Mouse (Mus musculus): ENCODE data around the gene Dna2. TPM values are rescaled to one million over a fixed set of nuclear protein-coding genes. Genes with fewer than 3 reads are reported as not detected.

Dna2 gene
- total RNA-seq, 2 experiments from 2014 or later: 41.9 to 49.2 TPM

DNA sequence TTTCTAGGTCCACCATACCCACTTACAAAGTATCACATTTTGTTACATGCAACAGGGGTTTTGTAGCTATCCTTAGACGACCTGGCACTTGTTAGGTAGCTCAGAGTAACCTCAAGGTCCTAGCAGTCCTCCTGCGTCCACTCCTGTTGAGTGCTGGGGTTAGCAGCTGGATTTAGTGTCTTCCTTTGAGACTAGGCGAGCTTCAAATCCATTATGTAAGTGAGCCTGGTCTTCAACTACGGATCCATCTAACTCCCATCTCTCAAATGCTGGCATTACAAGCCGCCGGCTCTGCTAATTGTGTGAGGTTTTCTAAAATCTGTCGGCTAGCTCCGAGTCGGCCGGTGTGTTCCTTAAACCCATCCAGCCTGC lies 32.8 kb downstream of the Dna2 start:
- ATAC-seq (replicated peaks; ENCODE audit: low FRiP score, poor library complexity, severe bottlenecking): no peak

DNA sequence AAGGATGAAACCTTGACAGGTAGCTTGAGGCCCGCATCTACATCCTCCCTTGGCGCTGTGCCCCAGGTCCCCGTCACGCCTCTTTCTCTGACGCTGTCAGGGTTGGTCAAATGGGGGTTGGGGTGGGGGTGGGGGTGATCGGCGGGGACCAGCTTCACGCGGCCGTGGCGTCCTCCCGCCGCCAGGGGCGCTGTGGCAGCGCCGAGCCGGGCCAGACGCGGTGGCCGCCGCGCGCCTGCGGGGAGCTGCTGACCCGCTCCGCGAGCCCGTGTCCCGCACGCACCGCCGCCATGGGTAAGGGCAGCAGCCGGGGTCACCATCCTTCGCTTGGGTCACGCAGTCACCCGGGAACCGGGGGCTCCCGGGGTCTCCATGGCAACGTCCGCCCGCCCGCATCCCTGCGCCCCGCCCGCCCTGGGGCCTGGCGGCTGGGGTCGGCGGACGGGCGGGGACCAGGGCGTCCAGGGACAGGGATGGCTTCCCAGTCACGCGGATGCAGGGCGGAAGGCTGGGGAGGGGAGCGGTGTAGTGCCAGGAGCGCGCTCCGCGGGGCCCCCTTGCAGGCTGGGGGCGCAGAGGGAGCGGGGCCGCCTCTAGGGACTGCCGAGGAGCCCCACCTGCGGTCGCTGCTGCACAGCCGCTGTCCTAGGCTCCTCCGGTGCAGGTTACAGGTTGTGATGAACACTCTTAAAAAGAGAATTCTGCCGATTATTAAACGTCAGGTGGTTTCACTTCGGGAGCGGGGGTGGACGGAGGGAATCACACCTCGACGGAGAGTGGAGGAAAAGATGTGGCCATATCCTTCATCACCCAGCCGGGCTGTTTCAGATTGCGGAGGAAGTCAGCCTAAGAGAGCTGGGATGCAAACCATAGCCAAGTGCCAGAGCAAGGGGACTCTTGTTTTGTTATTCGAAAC lies 33.5 kb downstream of the Dna2 start, which contains the start of gene Rufy2:
Rufy2 (plus strand) TSS at position 185 of the 916 bp plus-strand sequence.
- ATAC-seq (replicated peaks; ENCODE audit: low FRiP score, poor library complexity, severe bottlenecking): peak; percentile 60

DNA sequence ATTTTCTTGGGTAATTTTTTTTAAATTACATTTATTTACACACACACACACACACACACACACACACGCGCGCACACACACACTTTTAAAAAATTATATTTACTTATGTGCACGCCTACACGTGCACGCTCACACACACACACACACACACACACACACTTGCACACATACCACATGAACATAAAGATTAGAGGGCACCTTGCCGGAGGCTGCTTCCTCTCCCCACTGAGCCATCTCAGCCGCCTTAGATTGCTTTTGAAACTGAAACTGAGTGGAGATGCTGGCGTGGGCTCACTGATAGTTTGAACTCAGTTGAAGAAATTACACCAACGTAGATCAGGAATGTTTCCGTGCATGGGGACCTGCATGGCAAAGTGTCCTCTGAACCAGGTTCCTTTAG lies 37.2 kb downstream of the Dna2 start:
- ATAC-seq (replicated peaks; ENCODE audit: low FRiP score, poor library complexity, severe bottlenecking): no peak

DNA sequence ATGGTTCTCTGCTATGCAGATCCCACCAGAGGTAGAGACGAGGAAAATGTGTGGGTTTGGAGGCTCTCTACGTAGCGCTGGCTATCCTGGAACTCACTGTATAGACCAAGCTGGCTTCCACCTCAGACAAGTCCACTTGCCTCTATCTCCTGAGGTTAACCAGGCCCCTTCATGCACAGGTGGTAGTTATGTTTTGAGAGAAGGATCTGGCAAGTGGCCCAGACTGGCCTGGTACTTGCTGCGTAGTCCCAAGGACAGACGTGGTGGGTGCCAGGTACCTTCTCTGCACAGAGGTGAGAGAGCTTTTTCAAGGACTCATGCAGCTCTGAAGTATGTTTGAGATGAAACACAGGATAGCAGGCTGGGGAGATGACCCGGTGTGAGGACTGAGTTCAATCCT lies 37.7 kb downstream of the Dna2 start:
- ATAC-seq (replicated peaks; ENCODE audit: low FRiP score, poor library complexity, severe bottlenecking): no peak

DNA sequence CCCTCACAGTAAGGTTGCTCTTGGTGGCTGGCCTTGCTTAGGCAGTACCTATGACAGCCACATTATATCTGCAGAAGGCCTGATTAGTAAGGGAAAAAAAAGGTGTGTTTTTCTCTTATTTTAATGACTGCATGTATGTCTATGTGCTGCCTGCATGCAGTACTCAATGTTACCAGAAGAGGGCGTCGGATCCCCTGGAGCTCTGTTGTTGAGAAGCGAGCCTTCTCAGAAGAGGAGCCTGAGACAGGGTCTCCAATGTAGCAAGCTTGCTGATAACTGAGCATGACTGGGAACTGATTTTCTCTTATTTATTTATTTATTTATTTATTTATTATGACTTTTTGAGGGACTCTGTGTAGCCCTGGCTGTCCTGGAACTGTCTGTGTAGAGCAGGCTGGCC lies 40.5 kb downstream of the Dna2 start:
- ATAC-seq (replicated peaks; ENCODE audit: low FRiP score, poor library complexity, severe bottlenecking): peak; percentile 58; the same call in 1 of the 2 replicates

DNA sequence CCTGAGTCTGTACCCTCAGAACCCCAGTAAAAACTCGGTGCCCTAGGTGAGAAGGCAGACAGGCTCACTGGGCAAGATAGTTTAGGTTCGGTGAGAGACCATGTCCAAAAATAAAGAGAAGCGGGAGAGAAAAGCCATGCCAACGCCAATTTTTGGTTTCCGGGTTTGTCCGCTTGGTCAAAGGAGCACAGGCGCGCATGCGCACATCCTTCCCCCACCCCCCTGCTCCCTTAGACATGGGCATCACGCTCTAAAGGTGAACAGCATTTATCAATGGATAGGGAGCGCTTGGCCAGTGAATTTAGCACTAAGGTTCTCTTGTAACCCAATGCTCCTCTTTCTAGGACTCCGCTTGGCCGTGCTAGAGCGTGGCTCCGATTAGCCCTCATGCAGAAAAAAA lies 43.8 kb downstream of the Dna2 start:
- ATAC-seq (replicated peaks; ENCODE audit: low FRiP score, poor library complexity, severe bottlenecking): no peak

DNA sequence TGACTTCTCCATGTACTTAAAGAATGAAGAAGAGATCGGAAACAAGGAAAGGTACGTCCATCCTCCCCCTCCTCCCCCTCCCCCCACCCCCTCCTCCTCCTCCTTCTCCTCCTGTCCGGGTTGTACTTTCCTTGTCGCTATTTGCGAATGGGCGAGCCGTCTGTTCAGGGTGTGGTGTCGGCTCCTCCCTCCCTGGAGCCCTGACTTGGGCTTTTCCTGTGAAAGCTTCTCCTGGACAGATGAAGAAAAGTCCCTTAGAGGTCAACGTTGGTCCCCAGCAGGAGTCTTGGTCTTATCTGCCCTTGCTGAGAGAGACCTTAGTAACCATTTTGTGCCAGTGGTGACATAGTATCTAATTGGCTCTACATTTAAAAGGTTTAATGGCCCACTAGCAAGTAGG lies 47.2 kb downstream of the Dna2 start:
- ATAC-seq (replicated peaks; ENCODE audit: low FRiP score, poor library complexity, severe bottlenecking): no peak

DNA sequence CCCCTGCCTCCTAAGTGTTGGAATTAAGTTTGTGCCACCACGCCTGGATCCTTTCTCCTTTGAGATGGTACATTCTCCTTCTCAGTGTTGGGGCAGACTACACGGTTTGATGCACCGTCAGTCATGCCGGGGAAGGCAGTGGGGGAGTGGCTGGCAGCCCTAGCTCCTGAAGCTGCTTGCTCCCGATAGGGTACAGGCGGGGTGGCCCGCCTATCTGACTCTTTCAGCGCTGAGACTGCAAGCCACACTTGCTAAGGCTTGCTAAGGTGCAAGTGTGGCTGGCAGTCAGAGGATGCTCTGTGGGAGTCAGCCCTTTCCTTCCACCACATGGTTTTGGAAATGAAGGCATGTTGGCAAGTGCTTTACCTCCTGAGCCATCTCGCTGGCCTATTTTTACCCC lies 53.8 kb downstream of the Dna2 start:
- ATAC-seq (replicated peaks; ENCODE audit: low FRiP score, poor library complexity, severe bottlenecking): peak; percentile 96

DNA sequence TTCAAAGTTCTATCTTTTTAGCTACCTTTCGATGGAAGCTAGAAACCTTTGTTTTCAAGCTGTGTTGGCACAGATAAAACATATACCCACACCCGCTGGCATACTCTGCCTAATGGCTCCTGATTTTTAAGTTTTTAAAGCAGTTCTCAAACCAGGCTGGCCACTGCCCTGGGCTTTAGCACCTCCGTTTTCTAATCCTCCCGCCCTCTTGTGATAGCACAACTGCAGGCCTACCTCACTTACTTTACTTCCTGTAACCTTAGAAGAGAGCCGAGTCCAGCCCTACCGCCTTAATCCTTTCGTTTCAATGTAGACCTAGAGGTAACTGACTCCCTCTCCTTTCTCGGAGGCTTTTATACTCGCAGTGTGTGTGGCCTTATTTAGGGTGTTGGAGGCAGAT lies 56.4 kb downstream of the Dna2 start:
- no peak for ATAC-seq (replicated peaks; ENCODE audit: low FRiP score, poor library complexity, severe bottlenecking)

DNA sequence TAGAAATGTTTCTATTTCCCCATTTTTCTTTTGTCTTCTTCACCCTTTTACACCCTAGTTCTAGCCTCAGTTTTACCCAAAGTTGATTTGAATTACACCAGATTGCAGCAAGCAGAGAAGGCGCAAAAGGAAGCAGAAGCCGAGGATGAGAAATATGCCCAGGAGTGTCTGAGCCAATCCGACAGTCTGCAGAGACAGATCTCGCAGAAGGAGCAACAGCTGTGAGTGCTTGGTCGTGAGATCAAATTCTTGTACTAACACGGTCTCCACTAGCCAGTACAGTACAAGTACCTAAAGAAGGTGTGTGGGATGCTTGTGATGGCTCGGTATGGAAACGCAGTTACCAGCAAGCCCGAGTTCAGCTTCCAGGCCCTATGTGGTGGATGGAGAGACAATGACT lies 57.7 kb downstream of the Dna2 start:
- ATAC-seq (replicated peaks; ENCODE audit: low FRiP score, poor library complexity, severe bottlenecking): no peak

DNA sequence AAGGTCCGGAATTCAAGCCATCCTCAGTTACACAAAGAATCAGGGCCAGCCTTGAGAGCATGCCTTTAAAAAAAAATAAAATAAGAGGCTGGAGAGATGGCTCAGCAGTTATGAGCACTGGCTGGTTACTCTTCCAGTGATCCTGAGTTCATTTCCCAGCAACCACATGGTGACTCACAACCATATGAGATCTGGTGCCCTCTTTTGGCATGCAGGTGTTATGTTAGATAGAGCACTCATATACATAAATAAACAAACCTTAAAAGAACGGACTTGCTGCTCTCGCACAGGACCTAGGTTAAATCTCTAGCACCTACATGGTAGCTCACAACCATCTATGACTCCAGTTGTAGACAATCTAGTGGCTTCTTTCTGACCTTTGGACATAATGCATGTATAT lies 61.4 kb downstream of the Dna2 start:
- ATAC-seq (replicated peaks; ENCODE audit: low FRiP score, poor library complexity, severe bottlenecking): no peak

DNA sequence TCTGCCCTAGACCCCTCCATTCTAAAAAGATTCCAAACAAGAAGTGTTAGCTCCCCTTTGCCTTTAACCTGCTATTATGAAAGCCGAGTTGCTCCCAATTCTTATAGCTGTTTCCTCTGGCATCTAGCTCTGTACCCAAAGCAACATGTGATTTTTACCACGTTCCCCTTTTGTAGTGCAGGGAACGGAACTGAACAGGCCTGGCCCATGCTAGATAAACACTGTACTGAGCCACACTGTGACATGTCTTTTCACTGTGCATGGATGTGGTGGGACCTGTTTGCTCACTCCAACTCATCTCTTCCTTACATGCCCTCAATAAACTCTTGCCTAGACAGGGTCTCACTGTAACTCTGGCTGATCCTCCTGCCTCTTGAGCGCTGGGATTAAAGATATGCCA lies 63.4 kb downstream of the Dna2 start:
- no peak for ATAC-seq (replicated peaks; ENCODE audit: low FRiP score, poor library complexity, severe bottlenecking)

DNA sequence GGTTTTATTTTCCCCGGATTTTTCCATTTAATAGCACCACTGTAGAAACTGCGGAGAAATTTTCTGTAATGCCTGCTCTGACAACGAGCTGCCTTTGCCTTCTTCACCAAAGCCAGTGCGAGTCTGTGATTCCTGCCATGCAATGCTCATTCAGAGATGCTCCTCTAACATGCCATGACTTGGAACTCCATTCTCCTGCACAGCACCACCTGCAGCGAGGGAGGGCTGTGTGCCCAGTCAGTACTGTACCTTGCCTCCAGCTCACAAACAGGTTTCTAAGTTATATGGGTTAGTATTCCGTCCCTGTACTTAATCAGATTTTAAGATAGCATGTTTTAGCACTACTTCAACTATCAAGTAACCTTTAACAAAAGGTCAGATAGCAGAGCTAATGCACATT lies 64.7 kb downstream of the Dna2 start:
- no peak for ATAC-seq (replicated peaks; ENCODE audit: low FRiP score, poor library complexity, severe bottlenecking)

DNA sequence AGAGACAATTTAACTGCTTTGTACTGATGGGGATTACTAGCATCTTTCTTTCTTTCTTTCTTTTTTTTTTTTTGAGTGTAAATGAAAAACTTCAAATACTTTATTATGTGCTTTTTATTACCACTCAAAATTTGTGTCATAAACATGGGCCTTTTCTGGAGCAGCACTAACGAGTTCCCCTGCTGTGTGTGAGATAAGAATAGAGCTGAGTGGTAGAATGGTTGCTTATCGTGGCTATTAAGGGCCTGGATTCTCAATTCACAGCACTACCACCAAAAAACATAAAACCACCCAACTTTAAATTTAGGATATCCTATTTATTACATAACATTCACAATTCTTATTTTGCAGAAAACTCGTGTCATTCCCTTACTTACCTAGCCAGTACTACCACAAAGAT lies 66.7 kb downstream of the Dna2 start:
- no peak for ATAC-seq (replicated peaks; ENCODE audit: low FRiP score, poor library complexity, severe bottlenecking)

DNA sequence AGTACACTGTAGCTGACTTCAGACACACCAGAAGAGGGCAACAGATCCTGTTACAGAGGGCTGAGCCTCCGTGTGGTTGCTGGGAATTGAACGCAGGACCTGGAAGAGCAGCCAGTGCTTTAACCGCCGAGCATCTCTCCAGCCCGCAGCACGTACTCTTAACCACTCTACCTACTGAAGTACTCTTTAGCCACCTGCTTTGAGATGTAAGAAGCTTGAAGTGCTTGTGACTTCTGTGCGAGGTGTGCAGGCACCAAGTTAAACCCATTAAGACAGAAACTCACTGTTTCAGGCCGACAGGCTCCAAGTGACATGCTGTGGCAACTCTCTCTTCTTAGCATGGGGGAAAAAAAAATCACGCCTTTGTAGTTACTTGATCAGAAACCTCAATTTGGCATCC lies 67.3 kb downstream of the Dna2 start:
- no peak for ATAC-seq (replicated peaks; ENCODE audit: low FRiP score, poor library complexity, severe bottlenecking)

DNA sequence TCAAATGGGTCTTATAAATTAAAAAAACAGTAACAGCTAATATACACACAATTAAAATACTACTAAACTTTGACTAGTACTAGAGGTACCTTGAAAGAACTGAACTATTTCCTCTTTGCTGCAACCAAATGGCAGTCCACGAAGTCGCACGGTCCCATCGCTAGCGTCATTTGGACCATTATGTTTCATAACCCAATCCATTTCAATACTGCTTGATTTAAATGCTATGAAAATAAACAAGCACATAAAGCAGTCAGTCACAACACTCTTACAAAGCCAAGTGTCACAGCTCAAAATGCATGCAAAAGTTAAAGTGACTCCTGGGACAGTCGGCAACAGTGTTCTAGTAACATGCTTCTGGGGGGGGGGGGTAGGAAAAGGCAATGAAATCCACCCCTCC lies 72.5 kb downstream of the Dna2 start:
- no peak for ATAC-seq (replicated peaks; ENCODE audit: low FRiP score, poor library complexity, severe bottlenecking)

DNA sequence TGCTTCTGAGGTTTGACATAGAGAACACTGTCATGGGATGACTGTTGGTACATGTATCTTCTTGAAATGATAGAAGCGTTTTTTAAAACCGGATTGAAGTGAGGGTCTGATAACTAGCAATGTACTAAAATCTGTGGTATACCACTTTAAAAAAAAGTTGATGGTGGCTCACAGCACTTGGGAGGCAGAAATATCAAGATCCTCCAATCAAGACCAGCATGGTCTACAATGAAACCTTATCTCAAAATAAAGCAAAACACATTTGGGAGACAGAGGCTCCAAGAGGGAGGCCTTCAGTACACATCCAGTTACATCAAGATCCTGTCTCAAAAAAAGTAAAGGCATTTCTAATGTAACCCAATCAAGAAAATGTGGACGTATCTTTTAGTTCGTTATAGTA lies 74.9 kb downstream of the Dna2 start:
- ATAC-seq (replicated peaks; ENCODE audit: low FRiP score, poor library complexity, severe bottlenecking): no peak

DNA sequence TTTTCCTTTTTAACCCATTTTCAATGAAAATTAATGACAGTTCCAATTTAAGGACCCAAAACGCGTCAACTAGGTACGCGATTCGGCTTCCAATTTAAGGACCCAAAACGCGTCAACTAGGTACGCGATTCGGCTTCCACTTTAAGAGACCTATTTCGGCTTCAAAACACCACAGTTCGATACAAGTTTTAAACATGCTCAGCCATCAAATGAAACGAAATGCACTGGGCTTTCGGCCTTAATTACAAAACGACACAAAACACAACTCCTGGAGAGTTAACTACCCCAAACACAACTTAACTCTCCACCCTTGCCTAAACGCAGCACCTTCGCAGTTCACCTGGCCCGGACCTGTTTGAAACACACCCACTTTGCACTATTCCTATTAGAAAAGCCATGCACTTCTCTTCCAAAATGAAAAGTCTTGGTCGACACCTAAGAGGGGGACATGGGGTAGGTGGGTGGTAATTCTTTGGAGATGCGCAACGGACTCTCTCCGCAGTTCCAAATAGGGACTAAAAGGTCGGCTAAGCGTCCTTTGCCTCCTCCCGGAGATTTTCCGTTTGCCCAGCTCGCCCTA lies 75.8 kb downstream of the Dna2 start:
- no peak for ATAC-seq (replicated peaks; ENCODE audit: low FRiP score, poor library complexity, severe bottlenecking)

DNA sequence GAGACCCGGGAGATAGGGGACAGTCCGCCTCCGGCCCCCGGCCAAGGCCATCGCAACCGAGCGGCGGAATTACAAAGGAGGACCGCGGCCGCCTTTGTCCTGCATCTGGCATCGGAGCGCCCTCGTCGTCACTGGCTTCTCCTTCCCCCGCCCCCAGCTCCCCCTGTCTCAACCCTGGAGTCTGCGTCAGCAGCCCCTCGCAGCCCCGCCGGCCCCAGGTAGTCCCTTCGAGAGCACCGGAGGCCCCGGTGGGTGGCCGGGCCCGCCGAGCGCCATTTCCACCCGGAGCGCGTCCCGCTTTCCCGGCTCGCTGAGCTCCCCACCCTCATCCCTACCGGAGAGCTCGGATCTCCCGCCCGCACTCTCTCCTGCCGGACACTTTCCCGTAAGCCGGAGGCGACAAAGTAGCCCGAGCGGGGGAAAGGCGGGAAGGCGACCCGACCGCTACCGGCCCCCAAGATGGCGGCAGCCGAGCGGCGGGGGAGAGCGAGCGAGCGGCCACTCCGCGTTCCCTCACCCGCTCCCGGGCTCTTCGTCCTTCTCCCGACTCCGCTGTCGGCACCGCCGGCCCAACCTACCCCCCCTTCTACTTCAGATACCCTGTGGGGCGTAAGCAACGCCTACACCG lies 76.4 kb downstream of the Dna2 start:
- ATAC-seq (replicated peaks; ENCODE audit: low FRiP score, poor library complexity, severe bottlenecking): peak; percentile 9

All from erythroid progenitor cell, adult 5-6 weeks (primary cell).